Mouse (Mus musculus) heart, embryonic 14.5 days (tissue): Measurements from ENCODE around the gene Cacna1c. TPM values are rescaled to one million over a fixed set of nuclear protein-coding genes. Genes with fewer than 3 reads are reported as not detected.

Experiments used
- ATAC-seq: fragments of 200-750 bp; cut with Nextera tagmentation; 2 replicates; pipeline ENCODE4 v1.8.0; 2017; ENCODE audit warnings: low read depth, moderate TSS enrichment; ENCODE audit not compliant: insufficient number of reproducible peaks, insufficient read depth, low FRiP score
- H3K27ac ChIP-seq, 2 experiments: fragments of 200-500 bp in 1 of 2; fragments of 300-500 bp in 1 of 2; sonication (generic) in 1 of 2; replicated peaks in 1 of 2; 2 replicates each; pipeline ENCODE4 v1.5.1; 2012 to 2014; ENCODE audit warnings: low read depth in 2 of 2, low read length in 2 of 2, control low read depth in 1 of 2, mild to moderate bottlenecking in 1 of 2, mixed read lengths in 1 of 2; ENCODE audit not compliant: control insufficient read depth in 1 of 2, insufficient read depth in 1 of 2
- H3K27me3 ChIP-seq: fragments of 300-500 bp; sonication (generic); 2 replicates; pipeline ENCODE4 v1.6.1; 2014; ENCODE audit warnings: mild to moderate bottlenecking, low read length, control low read depth; ENCODE audit not compliant: control insufficient read depth, insufficient read depth
- H3K36me3 ChIP-seq: fragments of 300-500 bp; sonication (generic); 2 replicates; pipeline ENCODE4 v1.6.1; 2014; ENCODE audit warnings: mild to moderate bottlenecking, control low read depth, low read length, mixed read lengths; ENCODE audit not compliant: control insufficient read depth, insufficient read depth
- H3K4me1 ChIP-seq, 2 experiments: fragments of 200-500 bp in 1 of 2; fragments of 300-500 bp in 1 of 2; sonication (generic) in 1 of 2; 2 replicates each; pipeline ENCODE4 v1.6.1; 2012 to 2014; ENCODE audit warnings: low read length in 2 of 2, control low read depth in 1 of 2, mixed read lengths in 1 of 2; ENCODE audit not compliant: control insufficient read depth in 2 of 2, insufficient read depth in 2 of 2
- H3K4me2 ChIP-seq: fragments of 300-500 bp; sonication (generic); 2 replicates; pipeline ENCODE4 v1.6.1; 2014; ENCODE audit warnings: mild to moderate bottlenecking, low read length
- H3K4me3 ChIP-seq, 2 experiments: fragments of 200-500 bp in 1 of 2; fragments of 300-500 bp in 1 of 2; sonication (generic) in 1 of 2; 2 replicates each; pipeline ENCODE4 v1.5.1; 2012 to 2014; ENCODE audit warnings: low read length in 2 of 2, mild to moderate bottlenecking in 2 of 2, control low read depth in 1 of 2, low read depth in 1 of 2, moderate library complexity in 1 of 2; ENCODE audit not compliant: control insufficient read depth in 1 of 2, insufficient read depth in 1 of 2
- H3K9ac ChIP-seq: fragments of 300-500 bp; sonication (generic); 2 replicates; pipeline ENCODE4 v1.6.1; 2014; ENCODE audit warnings: mild to moderate bottlenecking, low read length
- H3K9me3 ChIP-seq: fragments of 300-500 bp; sonication (generic); 2 replicates; pipeline ENCODE4 v1.6.1; 2016; ENCODE audit warnings: low read length, control low read depth; ENCODE audit not compliant: control insufficient read depth
- WGBS: fragments of 180-500 bp; shearing (Covaris S2); extraction: QIAGEN DNeasy Blood & Tissue Kit; methylation state at CpG from one replicate; pipeline ENCODE4 v1.1.7; 2014; 5-methylcytosine and 5-hydroxymethylcytosine counted together
- polyA plus RNA-seq: library from polyadenylated mRNA; unstranded; fragments of >200 nt; fragmentation: Nextera tagmentation; extraction: Ambion mirVana; gene quantifications from 2 replicates; pipeline ENCODE4 v1.2.1, GENCODE M21; 2014

The Cacna1c gene
- polyA plus RNA-seq, 1 experiment from 2014 or later = 60.9 TPM

DNA sequence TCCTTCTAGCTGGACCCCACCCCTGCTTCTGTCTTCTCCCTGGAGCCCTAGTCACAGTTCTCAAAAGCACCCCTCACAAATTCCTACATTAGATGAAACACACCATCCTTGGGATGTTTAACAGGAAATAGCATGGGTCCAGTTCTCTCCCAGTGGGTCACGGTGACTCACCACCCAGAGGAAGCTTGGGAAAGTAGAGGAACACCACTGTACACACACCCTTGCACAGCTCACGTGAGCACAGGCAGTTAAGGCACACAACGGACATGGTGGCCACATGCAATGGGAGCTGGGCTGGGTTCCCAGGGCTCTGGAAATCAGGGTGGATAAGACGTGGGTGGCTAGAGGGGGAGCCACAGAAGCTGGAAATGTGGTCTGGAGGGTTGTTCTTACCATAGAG lies 566.2 kb downstream of the Cacna1c start:
- peaks cover 71% of the 10 kb centered on the region for H3K36me3 ChIP-seq
- no peak overlapping the region for H3K9ac ChIP-seq
- no peak overlapping the region for H3K4me2 ChIP-seq
- H3K27me3 ChIP-seq = no peaks in the 10 kb centered on the region
- no peak overlapping the region for H3K4me3 ChIP-seq
- no peak overlapping the region for H3K27ac ChIP-seq
- WGBS = 76% methylated on average over 4 of the region's 4 CpGs
- H3K4me1 ChIP-seq = no peaks in the 10 kb centered on the region
- ATAC-seq = no peak
- no peaks in the 10 kb centered on the region for H3K9me3 ChIP-seq

DNA sequence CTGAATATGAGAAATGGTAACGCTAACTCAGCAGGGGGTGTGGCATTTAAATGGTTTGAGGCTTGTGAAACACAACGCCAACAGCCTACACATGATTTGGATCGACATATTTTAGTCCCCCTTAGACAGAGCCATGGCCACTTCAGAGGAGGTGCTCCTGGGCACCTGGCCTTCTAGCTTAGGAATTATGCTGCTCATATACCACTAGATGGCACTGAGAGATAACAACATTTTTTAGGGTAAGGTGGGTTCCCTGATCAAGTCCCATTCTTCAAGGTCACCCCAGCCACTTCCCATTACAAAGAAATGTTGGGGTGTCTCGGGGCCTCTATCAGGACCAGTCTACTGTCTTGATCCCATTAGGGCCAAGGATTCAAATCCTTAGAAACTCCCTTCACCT lies 570.0 kb downstream of the Cacna1c start:
- Histone ChIP-seq H3K4me2 (no peak overlapping the region), H3K27me3 (no peaks in the 10 kb centered on the region), H3K4me3 (no peak overlapping the region), H3K4me1 (no peaks in the 10 kb centered on the region), H3K9ac (no peak overlapping the region), H3K36me3 (peaks cover 68% of the 10 kb centered on the region), H3K27ac (no peak overlapping the region), H3K9me3 (no peaks in the 10 kb centered on the region)
- WGBS = 70% methylated on average over 4 of the region's 4 CpGs
- ATAC-seq = no peak

DNA sequence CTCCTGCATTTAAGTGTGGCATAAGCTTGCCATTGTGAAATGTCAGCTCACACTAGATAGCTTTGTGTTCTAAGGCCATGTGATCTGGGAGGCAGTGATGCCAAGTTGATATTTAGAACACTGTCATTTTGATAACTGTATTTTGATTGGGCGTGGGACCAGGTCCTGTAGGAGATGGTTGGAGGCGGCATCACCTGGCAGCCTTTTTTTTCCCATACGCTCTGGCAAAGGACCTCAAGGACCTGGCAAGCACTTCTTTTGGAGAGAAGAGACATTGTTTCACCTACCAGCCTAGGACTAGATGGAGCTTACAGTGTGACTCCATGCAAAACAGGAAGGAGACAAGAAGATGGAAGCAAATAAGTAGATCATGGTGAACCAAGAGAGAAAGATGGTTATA lies 572.6 kb downstream of the Cacna1c start:
- no peak for ATAC-seq
- Histone ChIP-seq H3K36me3 (peaks cover 71% of the 10 kb centered on the region), H3K9me3 (no peaks in the 10 kb centered on the region), H3K4me3 (no peak overlapping the region), H3K4me1 (no peaks in the 10 kb centered on the region), H3K27ac (no peak overlapping the region), H3K4me2 (no peak overlapping the region), H3K9ac (no peak overlapping the region), H3K27me3 (no peaks in the 10 kb centered on the region)
- WGBS = 95% methylated on average over 3 of the region's 3 CpGs

DNA sequence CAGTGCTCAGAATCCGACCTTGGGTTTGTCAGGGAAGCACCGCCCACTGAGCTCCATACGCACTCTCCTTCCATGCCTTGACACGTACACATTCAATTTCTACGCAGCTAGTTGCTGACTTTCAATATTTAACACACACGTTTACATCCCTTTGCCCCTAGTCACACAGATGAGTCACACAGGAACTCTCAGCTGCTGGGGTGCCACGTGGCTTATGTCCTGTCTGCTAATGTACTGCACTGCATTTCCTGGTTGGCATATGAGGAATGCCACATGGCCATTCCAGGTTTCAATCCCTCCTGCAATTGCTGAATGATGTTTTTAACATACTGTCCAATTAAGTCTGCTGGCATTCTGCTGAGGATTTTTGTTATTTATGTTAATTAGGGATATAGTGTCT lies 574.4 kb downstream of the Cacna1c start:
- no peak overlapping the region for H3K4me3 ChIP-seq
- no peaks in the 10 kb centered on the region for H3K9me3 ChIP-seq
- no peaks in the 10 kb centered on the region for H3K27me3 ChIP-seq
- H3K4me1 ChIP-seq = no peaks in the 10 kb centered on the region
- ATAC-seq = 0 out of 2 replicates have a peak, but pooled peaks have one; percentile 50
- no peak overlapping the region for H3K9ac ChIP-seq
- H3K27ac ChIP-seq = no peak overlapping the region
- H3K36me3 ChIP-seq = peaks cover 77% of the 10 kb centered on the region
- H3K4me2 ChIP-seq = no peak overlapping the region
- 67% methylated on average over 7 of the region's 7 CpGs for WGBS

DNA sequence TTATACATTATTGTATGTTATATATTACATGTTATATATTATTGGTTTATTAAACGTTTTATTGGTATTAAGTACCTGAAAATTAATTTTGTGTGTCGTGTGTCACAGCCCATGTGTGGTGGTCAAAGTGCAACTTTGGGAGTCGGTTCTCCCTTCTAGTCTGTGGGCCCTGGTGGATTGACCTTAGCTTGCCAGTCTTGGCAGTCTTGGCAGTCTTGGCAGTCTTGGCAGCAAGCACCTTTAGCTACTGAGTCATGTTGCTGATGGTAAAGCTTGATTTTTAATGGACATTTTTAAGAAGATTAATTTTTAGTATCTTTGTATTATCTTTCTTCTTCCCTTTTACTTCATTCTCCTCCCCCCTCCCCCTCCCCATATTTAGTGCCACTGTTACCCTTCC lies 574.8 kb downstream of the Cacna1c start:
- whole genome bisulfite sequencing = 88% methylated on average over 3 of the region's 3 CpGs
- Histone ChIP-seq H3K9me3 (no peaks in the 10 kb centered on the region), H3K4me2 (no peak overlapping the region), H3K27ac (no peak overlapping the region), H3K36me3 (peaks cover 75% of the 10 kb centered on the region), H3K4me1 (no peaks in the 10 kb centered on the region), H3K4me3 (no peak overlapping the region), H3K27me3 (no peaks in the 10 kb centered on the region), H3K9ac (no peak overlapping the region)
- no peak for ATAC-seq

DNA sequence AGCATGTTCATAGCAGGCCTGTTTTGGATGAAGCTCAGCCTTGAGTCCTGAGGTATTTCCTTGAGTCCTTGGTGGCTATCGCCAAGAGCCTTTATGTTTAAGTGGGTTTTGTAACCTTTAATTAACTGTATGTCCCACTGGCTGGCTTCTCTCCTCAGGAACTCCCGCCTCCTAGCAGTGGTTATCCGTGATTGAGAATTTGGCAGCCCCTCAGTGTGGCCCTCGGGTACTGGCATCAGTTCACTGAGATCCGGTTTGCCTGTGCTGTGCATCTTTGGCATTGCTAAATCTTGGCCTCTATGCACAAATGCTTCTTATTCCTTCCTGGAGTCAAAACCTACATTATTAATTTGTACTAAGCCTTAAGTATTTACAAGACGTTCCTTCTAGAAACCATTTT lies 587.3 kb downstream of the Cacna1c start:
- H3K4me2 ChIP-seq = no peak overlapping the region
- no peaks in the 10 kb centered on the region for H3K4me1 ChIP-seq
- WGBS = 85% methylated on average over 6 of the region's 6 CpGs
- no peaks in the 10 kb centered on the region for H3K27me3 ChIP-seq
- no peak for ATAC-seq
- H3K36me3 ChIP-seq = peaks cover 100% of the 10 kb centered on the region
- no peaks in the 10 kb centered on the region for H3K9me3 ChIP-seq
- H3K27ac ChIP-seq = no peak overlapping the region
- no peak overlapping the region for H3K4me3 ChIP-seq
- no peak overlapping the region for H3K9ac ChIP-seq

DNA sequence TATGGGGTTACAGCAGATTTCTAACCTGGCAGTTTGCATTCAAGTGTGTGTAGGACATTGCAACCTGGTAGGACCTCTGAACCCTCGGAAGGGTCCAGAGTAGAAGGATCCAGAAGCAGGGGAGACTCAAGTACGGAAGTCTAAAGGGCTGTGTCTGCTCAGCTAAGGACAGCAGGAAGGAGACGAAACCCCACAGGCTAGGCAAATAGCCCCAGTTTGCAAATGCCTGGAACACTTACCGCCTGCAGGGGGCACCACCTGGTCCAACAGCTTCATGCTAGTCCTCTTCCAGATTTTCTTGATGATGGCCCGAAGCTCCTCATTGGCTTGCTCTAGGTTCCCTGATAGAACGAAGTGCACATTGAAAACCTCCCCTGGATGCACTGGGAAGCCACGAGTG lies 590.2 kb downstream of the Cacna1c start:
- Histone ChIP-seq H3K9me3 (no peaks in the 10 kb centered on the region), H3K27ac (no peak overlapping the region), H3K4me2 (no peak overlapping the region), H3K4me1 (no peaks in the 10 kb centered on the region), H3K9ac (no peak overlapping the region), H3K4me3 (no peak overlapping the region), H3K27me3 (no peaks in the 10 kb centered on the region), H3K36me3 (peaks cover 100% of the 10 kb centered on the region)
- 65% methylated on average over 7 of the region's 7 CpGs for WGBS
- ATAC-seq = no peak

DNA sequence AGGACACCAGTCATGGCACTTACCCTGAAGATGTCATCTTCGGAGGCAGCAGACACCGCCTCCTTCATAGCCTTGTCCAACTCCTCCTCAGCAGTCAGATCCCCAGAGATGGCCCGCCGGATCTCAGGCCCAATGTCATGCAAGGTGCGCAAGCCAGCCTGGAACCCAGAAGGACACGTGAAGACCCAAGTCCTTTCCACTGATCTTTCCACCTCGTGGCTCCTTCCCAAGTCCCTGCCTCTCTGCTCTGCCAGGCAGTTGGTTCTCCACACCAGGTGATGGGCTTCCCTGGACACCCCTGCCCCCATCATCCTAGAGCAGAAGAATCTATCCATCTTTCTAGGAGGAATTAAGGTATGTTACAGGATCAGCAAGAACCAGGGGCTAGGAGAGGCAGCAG lies 592.4 kb downstream of the Cacna1c start:
- Histone ChIP-seq H3K9me3 (no peaks in the 10 kb centered on the region), H3K27ac (no peak overlapping the region), H3K4me2 (no peak overlapping the region), H3K4me3 (no peak overlapping the region), H3K4me1 (no peaks in the 10 kb centered on the region), H3K9ac (no peak overlapping the region), H3K36me3 (peaks cover 100% of the 10 kb centered on the region), H3K27me3 (no peaks in the 10 kb centered on the region)
- WGBS = 89% methylated on average over 5 of the region's 7 CpGs
- ATAC-seq = no peak
